Mouse (Mus musculus) embryonic facial prominence, embryonic 11.5 days (tissue): Measurements from ENCODE around the gene Clasrp. TPM values are rescaled to one million over a fixed set of nuclear protein-coding genes. Genes with fewer than 3 reads are reported as not detected.

Experiments used
- ATAC-seq: fragments of 200-750 bp; cut with Nextera tagmentation; replicated peaks from 2 replicates; pipeline ENCODE4 v1.8.0; 2017; ENCODE audit warnings: low read depth; ENCODE audit not compliant: insufficient number of reproducible peaks, low FRiP score, low TSS enrichment
- DNase-seq: peaks from one replicate; pipeline ENCODE4 v3.0.0-alpha.2; 2015; ENCODE audit warnings: low spot score
- H3K27ac ChIP-seq: fragments of 300-500 bp; sonication (generic); replicated peaks from 2 replicates; pipeline ENCODE4 v1.5.1; 2014; ENCODE audit warnings: mild to moderate bottlenecking, low read depth, low read length, control low read depth
- H3K27me3 ChIP-seq: fragments of 300-500 bp; sonication (generic); 2 replicates; pipeline ENCODE4 v1.6.1; 2014; ENCODE audit warnings: mild to moderate bottlenecking, low read length, moderate library complexity, mixed read lengths; ENCODE audit not compliant: control insufficient read depth, insufficient read depth
- H3K36me3 ChIP-seq: fragments of 300-500 bp; sonication (generic); replicated peaks from 2 replicates; pipeline ENCODE4 v1.6.1; 2014; ENCODE audit warnings: low read depth, mild to moderate bottlenecking, low read length, moderate library complexity, mixed read lengths; ENCODE audit not compliant: control insufficient read depth, insufficient read depth
- H3K4me1 ChIP-seq: fragments of 300-500 bp; sonication (generic); 2 replicates; pipeline ENCODE4 v1.6.1; 2014; ENCODE audit warnings: low read length, mixed read lengths; ENCODE audit not compliant: control insufficient read depth, insufficient read depth
- H3K4me2 ChIP-seq: fragments of 300-500 bp; sonication (generic); 2 replicates; pipeline ENCODE4 v1.6.1; 2014; ENCODE audit warnings: low read depth, mild to moderate bottlenecking, control low read depth, low read length, moderate library complexity
- H3K4me3 ChIP-seq: fragments of 300-500 bp; sonication (generic); 2 replicates; pipeline ENCODE4 v1.5.1; 2014; ENCODE audit warnings: low read depth, low read length, control low read depth
- H3K9ac ChIP-seq: fragments of 300-500 bp; sonication (generic); replicated peaks from 2 replicates; pipeline ENCODE4 v1.6.1; 2014; ENCODE audit warnings: mild to moderate bottlenecking, control low read depth, low read length
- H3K9me3 ChIP-seq: fragments of 300-500 bp; sonication (generic); replicated peaks from 2 replicates; pipeline ENCODE4 v1.6.1; 2016; ENCODE audit warnings: mild to moderate bottlenecking, low read length, inconsistent platforms, mixed read lengths; ENCODE audit not compliant: control insufficient read depth
- WGBS: fragments of 180-500 bp; shearing (Covaris S2); extraction: QIAGEN DNeasy Blood & Tissue Kit; methylation state at CpG from one replicate; pipeline ENCODE4 v1.1.7; 2014; 5-methylcytosine and 5-hydroxymethylcytosine counted together
- polyA plus RNA-seq: library from polyadenylated mRNA; unstranded; fragments of >200 nt; fragmentation: Nextera tagmentation; extraction: Ambion mirVana; gene quantifications from 2 replicates; pipeline ENCODE4 v1.2.1, GENCODE M21; 2014

The Clasrp gene
- polyA plus RNA-seq, 1 experiment from 2014 or later: 37.4 TPM

- H3K36me3 ChIP-seq: no peaks in the 10 kb centered on the region; the same call in 1 of the 2 replicates
- no peak overlapping the region for H3K27ac ChIP-seq
- H3K9me3 ChIP-seq: no peaks in the 10 kb centered on the region
- WGBS: 89% methylated on average over 10 of the region's 10 CpGs
- H3K4me2 ChIP-seq: no peak overlapping the region
- ATAC-seq (no peak), DNase-seq (no peak)
- H3K27me3 ChIP-seq: no peaks in the 10 kb centered on the region
- H3K4me3 ChIP-seq: no peak overlapping the region
- H3K4me1 ChIP-seq: no peaks in the 10 kb centered on the region
- no peak overlapping the region for H3K9ac ChIP-seq
Observed at GRCm38 (mm10) chr7:19549394-19549793, 54.9 kb downstream of the Clasrp start.

- no peaks in the 10 kb centered on the region for H3K36me3 ChIP-seq
- ATAC-seq (no peak), DNase-seq (no peak)
- H3K4me1 ChIP-seq: no peaks in the 10 kb centered on the region
- H3K27me3 ChIP-seq: no peaks in the 10 kb centered on the region
- H3K27ac ChIP-seq: no peak overlapping the region
- no peak overlapping the region for H3K9ac ChIP-seq
- H3K4me3 ChIP-seq: no peak overlapping the region
- 72% methylated on average over 2 of the region's 2 CpGs for WGBS
- H3K4me2 ChIP-seq: no peak overlapping the region
- no peaks in the 10 kb centered on the region for H3K9me3 ChIP-seq
Observed at GRCm38 (mm10) chr7:19547344-19547969, 56.8 kb downstream of the Clasrp start.

- Histone ChIP-seq H3K4me2 (no peak overlapping the region), H3K4me1 (no peaks in the 10 kb centered on the region), H3K9me3 (no peaks in the 10 kb centered on the region), H3K36me3 (no peaks in the 10 kb centered on the region), H3K9ac (no peak overlapping the region), H3K27ac (no peak overlapping the region), H3K27me3 (no peaks in the 10 kb centered on the region), H3K4me3 (no peak overlapping the region)
- no peak for DNase-seq
- WGBS: 64% methylated on average over 3 of the region's 3 CpGs
- ATAC-seq: no peak
Observed at GRCm38 (mm10) chr7:19546007-19546406, 58.3 kb downstream of the Clasrp start.

GRCm38 (mm10) chr7:19543584-19543983 lies 60.7 kb downstream of the Clasrp start:
- H3K9me3 ChIP-seq: no peaks in the 10 kb centered on the region
- no peak overlapping the region for H3K27ac ChIP-seq
- H3K9ac ChIP-seq: no peak overlapping the region
- H3K4me3 ChIP-seq: no peak overlapping the region
- no peaks in the 10 kb centered on the region for H3K27me3 ChIP-seq
- WGBS: 59% methylated on average over 6 of the region's 6 CpGs
- DNase-seq (peak; percentile 40), ATAC-seq (no peak)
- no peaks in the 10 kb centered on the region for H3K36me3 ChIP-seq
- H3K4me1 ChIP-seq: no peaks in the 10 kb centered on the region
- H3K4me2 ChIP-seq: no peak overlapping the region

- H3K9me3 ChIP-seq: no peaks in the 10 kb centered on the region
- H3K4me1 ChIP-seq: no peaks in the 10 kb centered on the region
- no peak overlapping the region for H3K9ac ChIP-seq
- no peak overlapping the region for H3K4me2 ChIP-seq
- no peak overlapping the region for H3K4me3 ChIP-seq
- no peak overlapping the region for H3K27ac ChIP-seq
- DNase-seq (no peak), ATAC-seq (peak; percentile 44; the same call in 1 of the 2 replicates)
- no peaks in the 10 kb centered on the region for H3K36me3 ChIP-seq
- no peaks in the 10 kb centered on the region for H3K27me3 ChIP-seq
- WGBS: 76% methylated on average over 8 of the region's 8 CpGs
Observed at GRCm38 (mm10) chr7:19542155-19542691, 62.1 kb downstream of the Clasrp start.

- no peaks in the 10 kb centered on the region for H3K4me1 ChIP-seq
- H3K9ac ChIP-seq: no peak overlapping the region
- no peak overlapping the region for H3K4me3 ChIP-seq
- 0 out of 2 replicates have a peak, but pooled peaks have one; percentile 7 for ATAC-seq
- no peak overlapping the region for H3K4me2 ChIP-seq
- no peaks in the 10 kb centered on the region for H3K27me3 ChIP-seq
- 82% methylated on average over 7 of the region's 7 CpGs for WGBS
- no peak for DNase-seq
- no peak overlapping the region for H3K27ac ChIP-seq
- H3K9me3 ChIP-seq: no peaks in the 10 kb centered on the region
- H3K36me3 ChIP-seq: no peaks in the 10 kb centered on the region
Observed at GRCm38 (mm10) chr7:19541681-19542154, 62.6 kb downstream of the Clasrp start.

GRCm38 (mm10) chr7:19540771-19541566 lies 63.3 kb downstream of the Clasrp start:
- DNase-seq: no peak

GRCm38 (mm10) chr7:19534676-19535075 lies 69.6 kb downstream of the Clasrp start:
- no peaks in the 10 kb centered on the region for H3K4me1 ChIP-seq
- no peak overlapping the region for H3K9ac ChIP-seq
- no peaks in the 10 kb centered on the region for H3K27me3 ChIP-seq
- WGBS: 95% methylated on average over 10 of the region's 10 CpGs
- H3K36me3 ChIP-seq: peaks cover 13% of the 10 kb centered on the region
- H3K27ac ChIP-seq: no peak overlapping the region
- H3K4me3 ChIP-seq: no peak overlapping the region
- ATAC-seq (no peak), DNase-seq (no peak)
- no peaks in the 10 kb centered on the region for H3K9me3 ChIP-seq
- no peak overlapping the region for H3K4me2 ChIP-seq

More at GRCm38 (mm10) chr7:19540771-19541566, 63.3 kb downstream of the Clasrp start:
- Histone ChIP-seq H3K36me3 (no peaks in the 10 kb centered on the region), H3K9me3 (no peaks in the 10 kb centered on the region), H3K27ac (no peak overlapping the region), H3K4me2 (no peak overlapping the region), H3K9ac (no peak overlapping the region), H3K4me1 (no peaks in the 10 kb centered on the region), H3K4me3 (no peak overlapping the region), H3K27me3 (no peaks in the 10 kb centered on the region)
- 83% methylated on average over 2 of the region's 2 CpGs for WGBS
- no peak for ATAC-seq
